Mouse (Mus musculus) liver, embryonic 16.5 days (tissue): ENCODE measurements around the gene Olfr1491. TPM values are rescaled to one million over a fixed set of nuclear protein-coding genes. Genes with fewer than 3 reads are reported as not detected.

ENCODE experiments used
- ATAC-seq: fragments of 200-750 bp; cut with Nextera tagmentation; 2 replicates; pipeline ENCODE4 v1.8.0; 2017; ENCODE audit warnings: low read depth, mild to moderate bottlenecking, moderate number of reproducible peaks, moderate library complexity
- H3K27ac ChIP-seq: fragments of 300-500 bp; sonication (generic); 2 replicates; pipeline ENCODE4 v1.5.1; 2014; ENCODE audit warnings: mild to moderate bottlenecking, low read length
- H3K27me3 ChIP-seq: fragments of 300-500 bp; sonication (generic); 2 replicates; pipeline ENCODE4 v1.6.1; 2014; ENCODE audit warnings: low read depth, low read length, mixed read lengths; ENCODE audit not compliant: control insufficient read depth, insufficient read depth
- H3K36me3 ChIP-seq: fragments of 300-500 bp; sonication (generic); 2 replicates; pipeline ENCODE4 v1.6.1; 2014; ENCODE audit warnings: mild to moderate bottlenecking; ENCODE audit not compliant: control insufficient read depth, insufficient read depth
- H3K4me1 ChIP-seq: fragments of 300-500 bp; sonication (generic); 2 replicates; pipeline ENCODE4 v1.6.1; 2014; ENCODE audit warnings: low read depth, low read length, mixed read lengths; ENCODE audit not compliant: control insufficient read depth
- H3K4me2 ChIP-seq: fragments of 300-500 bp; sonication (generic); 2 replicates; pipeline ENCODE4 v1.6.1; 2014; ENCODE audit warnings: low read depth, low read length, mixed read lengths
- H3K4me3 ChIP-seq: fragments of 300-500 bp; sonication (generic); 2 replicates; pipeline ENCODE4 v1.5.1; 2014; ENCODE audit warnings: low read depth, mild to moderate bottlenecking, low read length
- H3K9ac ChIP-seq: fragments of 300-500 bp; sonication (generic); 2 replicates; pipeline ENCODE4 v1.6.1; 2014; ENCODE audit warnings: low read depth, low read length
- H3K9me3 ChIP-seq: fragments of 300-500 bp; sonication (generic); replicated peaks from 2 replicates; pipeline ENCODE4 v1.6.1; 2016; ENCODE audit warnings: low read length; ENCODE audit not compliant: control insufficient read depth
- WGBS: fragments of 180-500 bp; shearing (Covaris S2); extraction: QIAGEN DNeasy Blood & Tissue Kit; methylation state at CpG from one replicate; pipeline ENCODE4 v1.1.7; 2014; ENCODE audit not compliant: insufficient replicate concordance; 5-methylcytosine and 5-hydroxymethylcytosine counted together
- polyA plus RNA-seq: library from polyadenylated mRNA; unstranded; fragments of >200 nt; fragmentation: Nextera tagmentation; extraction: Ambion mirVana; gene quantifications from 2 replicates; pipeline ENCODE4 v1.2.1, GENCODE M21; 2015

The Olfr1491 gene
- polyA plus RNA-seq, result not detected in 2 replicates

- no peak for ATAC-seq
- WGBS, result 52% methylated on average over 3 of the region's 3 CpGs
- no peak within 1 kb of the TSS for H3K4me2 ChIP-seq
- no peaks in the 10 kb centered on the region for H3K27me3 ChIP-seq
- H3K36me3 ChIP-seq, result no peaks in the 10 kb centered on the region
- no peak within 1 kb of the TSS for H3K4me3 ChIP-seq
- H3K9me3 ChIP-seq, result no peaks in the 10 kb centered on the region
- H3K4me1 ChIP-seq, result no peaks in the 10 kb centered on the region
- no peak within 1 kb of the TSS for H3K9ac ChIP-seq
- H3K27ac ChIP-seq, result no peak within 1 kb of the TSS
Measured at GRCm38 (mm10) chr19:13696968-13697367, at the start of gene Olfr1491. Gene Olfr1491, plus strand, starts transcription at chr19:13697268.

- Histone ChIP-seq H3K4me1 (no peaks in the 10 kb centered on the region), H3K27me3 (no peaks in the 10 kb centered on the region), H3K9me3 (no peaks in the 10 kb centered on the region; the same call in 1 of the 2 replicates), H3K4me2 (no peak within 1 kb of the TSS), H3K4me3 (no peak within 1 kb of the TSS), H3K27ac (no peak within 1 kb of the TSS), H3K9ac (no peak within 1 kb of the TSS), H3K36me3 (no peaks in the 10 kb centered on the region)
- WGBS, result 46% methylated on average over 1 of the region's 1 CpGs
- no peak for ATAC-seq
Measured at GRCm38 (mm10) chr19:13650791-13651190, 46.3 kb upstream of the Olfr1491 start, which contains the start of gene Olfr1490. Gene Olfr1490, plus strand, starts transcription at chr19:13651091.

- no peak within 1 kb of the TSS for H3K27ac ChIP-seq
- WGBS, result 26% methylated on average over 2 of the region's 2 CpGs
- H3K9ac ChIP-seq, result no peak within 1 kb of the TSS
- H3K9me3 ChIP-seq, result no peaks in the 10 kb centered on the region
- H3K4me2 ChIP-seq, result no peak within 1 kb of the TSS
- H3K4me1 ChIP-seq, result no peaks in the 10 kb centered on the region
- H3K27me3 ChIP-seq, result no peaks in the 10 kb centered on the region
- H3K4me3 ChIP-seq, result no peak within 1 kb of the TSS
- H3K36me3 ChIP-seq, result no peaks in the 10 kb centered on the region
- ATAC-seq, result no peak
Measured at GRCm38 (mm10) chr19:13722978-13723377, 25.9 kb downstream of the Olfr1491 start, which contains the start of gene Olfr1493-ps1. Gene Olfr1493-ps1, plus strand, starts transcription at chr19:13723278.

- Histone ChIP-seq H3K4me2 (no peak within 1 kb of the TSS), H3K9ac (no peak within 1 kb of the TSS), H3K4me3 (no peak within 1 kb of the TSS), H3K36me3 (no peaks in the 10 kb centered on the region), H3K4me1 (no peaks in the 10 kb centered on the region), H3K27me3 (no peaks in the 10 kb centered on the region), H3K27ac (no peak within 1 kb of the TSS), H3K9me3 (no peaks in the 10 kb centered on the region; the same call in 1 of the 2 replicates)
- 69% methylated on average over 4 of the region's 4 CpGs for WGBS
- no peak for ATAC-seq
Measured at GRCm38 (mm10) chr19:13739428-13739827, 42.4 kb downstream of the Olfr1491 start, which contains the start of gene Olfr1494. Gene Olfr1494, plus strand, starts transcription at chr19:13739728.

GRCm38 (mm10) chr19:13749366-13749765 lies 52.3 kb downstream of the Olfr1491 start:
- H3K36me3 ChIP-seq, result no peaks in the 10 kb centered on the region
- no peak overlapping the region for H3K4me3 ChIP-seq
- no peaks in the 10 kb centered on the region for H3K4me1 ChIP-seq
- no peaks in the 10 kb centered on the region for H3K9me3 ChIP-seq
- 73% methylated on average over 1 of the region's 1 CpGs for WGBS
- H3K27me3 ChIP-seq, result no peaks in the 10 kb centered on the region
- no peak overlapping the region for H3K4me2 ChIP-seq
- H3K9ac ChIP-seq, result no peak overlapping the region
- no peak overlapping the region for H3K27ac ChIP-seq
- no peak for ATAC-seq

Other genes starting within 250 kb of the Olfr1491 start
- not detected in 2 replicates for gene Olfr1472, start 241.2 kb upstream of the Olfr1491 start, polyA plus RNA-seq
- gene Olfr1474, start 227.7 kb upstream of the Olfr1491 start, polyA plus RNA-seq, result not detected in 2 replicates
- not detected in 2 replicates for gene Olfr1475, start 217.1 kb upstream of the Olfr1491 start, polyA plus RNA-seq
- gene Olfr1477, start 196.7 kb upstream of the Olfr1491 start, polyA plus RNA-seq, result not detected in 2 replicates
- not detected in 2 replicates for gene Olfr1480, start 169.4 kb upstream of the Olfr1491 start, polyA plus RNA-seq
- gene Olfr1484, start 113.8 kb upstream of the Olfr1491 start, polyA plus RNA-seq, result not detected in 2 replicates
- not detected in 2 replicates for gene Olfr1487, start 79.9 kb upstream of the Olfr1491 start, polyA plus RNA-seq
- gene Olfr1489, start 65.6 kb upstream of the Olfr1491 start, polyA plus RNA-seq, result not detected in 2 replicates
- not detected in 2 replicates for gene Olfr1490, start 46.2 kb upstream of the Olfr1491 start, polyA plus RNA-seq
- not detected in 2 replicates for gene Olfr1493-ps1, start 26.0 kb downstream of the Olfr1491 start, polyA plus RNA-seq
- gene Olfr1494, start 42.5 kb downstream of the Olfr1491 start, polyA plus RNA-seq, result not detected in 2 replicates
- gene Olfr1495, start 67.3 kb downstream of the Olfr1491 start, polyA plus RNA-seq, result not detected in 2 replicates
- gene Olfr1496, start 80.6 kb downstream of the Olfr1491 start, polyA plus RNA-seq, result not detected in 2 replicates
- gene Olfr1497, start 100.9 kb downstream of the Olfr1491 start, polyA plus RNA-seq, result not detected in 2 replicates
- not detected in 2 replicates for gene Olfr1499, start 122.2 kb downstream of the Olfr1491 start, polyA plus RNA-seq
- not detected in 2 replicates for gene Olfr1500, start 133.2 kb downstream of the Olfr1491 start, polyA plus RNA-seq
- not detected in 2 replicates for gene Olfr1501, start 153.4 kb downstream of the Olfr1491 start, polyA plus RNA-seq
- not detected in 2 replicates for gene Olfr1502, start 164.5 kb downstream of the Olfr1491 start, polyA plus RNA-seq
- gene Olfr1504, start 200.7 kb downstream of the Olfr1491 start, polyA plus RNA-seq, result not detected in 2 replicates
- gene Olfr1505, start 216.3 kb downstream of the Olfr1491 start, polyA plus RNA-seq, result not detected in 2 replicates